Mouse (Mus musculus): ENCODE results near the gene H1foo. TPM values are rescaled to one million over a fixed set of nuclear protein-coding genes. Genes with fewer than 3 reads are reported as not detected.

Gene H1foo
- polyA plus RNA-seq, 1 experiment from 2014 or later: not detected

- H3K4me1 ChIP-seq: peaks cover 24% of the 10 kb centered on the region
- no peaks in the 10 kb centered on the region for H3K9me3 ChIP-seq
- no peak overlapping the region for H3K4me3 ChIP-seq
- peaks cover 42% of the 10 kb centered on the region for H3K36me3 ChIP-seq (replicated peaks)
- 83% methylated on average over 6 of the region's 6 CpGs for WGBS
- no peaks in the 10 kb centered on the region for H3K27me3 ChIP-seq (ENCODE audit: poor library complexity, severe bottlenecking)
- no peak for DNase-seq (ENCODE audit: extremely low spot score, low spot score)
- no peak overlapping the region for H3K27ac ChIP-seq
Measured at GRCm38 (mm10) chr6:115911763-115912162, 33.0 kb upstream of the H1foo start.

- Histone ChIP-seq H3K27me3 (ENCODE audit: poor library complexity, severe bottlenecking) (no peaks in the 10 kb centered on the region), H3K27ac (0 out of 2 replicates have a peak overlapping the region, but pooled peaks have one; percentile 20), H3K4me3 (no peak overlapping the region), H3K4me1 (peaks cover 19% of the 10 kb centered on the region), H3K9me3 (no peaks in the 10 kb centered on the region), H3K36me3 (replicated peaks) (peaks cover 38% of the 10 kb centered on the region)
- 93% methylated on average over 10 of the region's 10 CpGs for WGBS
- DNase-seq (ENCODE audit: extremely low spot score, low spot score): no peak
Measured at GRCm38 (mm10) chr6:115913482-115913881, 31.3 kb upstream of the H1foo start.

DNA sequence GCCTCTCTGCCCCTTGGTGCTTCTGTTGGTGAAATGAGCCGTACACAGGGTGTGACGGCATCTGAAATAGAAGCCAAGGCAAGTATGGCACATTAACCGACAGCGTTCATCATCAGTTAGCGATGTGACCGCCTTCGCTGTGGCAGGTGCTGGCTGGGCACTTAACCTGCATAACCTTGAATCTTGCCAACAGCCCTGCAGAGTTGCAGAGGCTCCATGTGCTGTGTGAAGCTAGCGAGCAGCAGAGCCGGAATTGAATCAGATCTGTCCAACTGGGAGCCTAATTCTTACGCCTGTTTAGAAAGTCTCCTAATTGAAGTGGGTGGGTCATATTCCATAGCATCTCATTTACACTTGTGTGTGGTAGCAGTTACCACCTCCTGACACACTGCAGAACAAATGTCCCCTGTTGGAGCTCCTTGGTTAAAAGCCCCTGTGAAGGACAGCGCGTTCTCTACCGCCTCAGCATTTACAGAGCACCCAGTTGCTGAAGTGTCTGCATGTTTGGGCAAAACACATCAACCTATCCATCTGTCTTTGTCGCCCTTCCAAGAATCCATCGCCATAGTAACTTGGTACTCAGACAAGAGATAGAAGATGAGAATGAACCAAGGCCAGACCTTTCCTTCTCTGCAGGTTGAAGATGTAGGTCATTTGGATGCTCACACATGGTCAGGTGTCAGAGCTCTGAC, 30.1 kb upstream of the H1foo start:
- H3K9me3 ChIP-seq: no peaks in the 10 kb centered on the region
- no peak overlapping the region for H3K27ac ChIP-seq
- 92% methylated on average over 15 of the region's 15 CpGs for WGBS
- peaks cover 40% of the 10 kb centered on the region for H3K36me3 ChIP-seq (replicated peaks)
- no peak overlapping the region for H3K4me3 ChIP-seq
- DNase-seq (ENCODE audit: extremely low spot score, low spot score): no peak
- H3K27me3 ChIP-seq (ENCODE audit: poor library complexity, severe bottlenecking): no peaks in the 10 kb centered on the region
- peaks cover 7% of the 10 kb centered on the region for H3K4me1 ChIP-seq

GRCm38 (mm10) chr6:115915601-115916445, 28.9 kb upstream of the H1foo start:
- H3K9me3 ChIP-seq: no peaks in the 10 kb centered on the region
- H3K4me1 ChIP-seq: peaks cover 3% of the 10 kb centered on the region; the same call in 1 of the 2 replicates
- H3K27me3 ChIP-seq (ENCODE audit: poor library complexity, severe bottlenecking): no peaks in the 10 kb centered on the region
- H3K4me3 ChIP-seq: no peak overlapping the region
- peak overlapping the region; percentile 37; the same call in 1 of the 2 replicates for H3K27ac ChIP-seq
- no peak for DNase-seq (ENCODE audit: extremely low spot score, low spot score)
- 88% methylated on average over 17 of the region's 17 CpGs for WGBS
- peaks cover 33% of the 10 kb centered on the region for H3K36me3 ChIP-seq (replicated peaks)

DNA sequence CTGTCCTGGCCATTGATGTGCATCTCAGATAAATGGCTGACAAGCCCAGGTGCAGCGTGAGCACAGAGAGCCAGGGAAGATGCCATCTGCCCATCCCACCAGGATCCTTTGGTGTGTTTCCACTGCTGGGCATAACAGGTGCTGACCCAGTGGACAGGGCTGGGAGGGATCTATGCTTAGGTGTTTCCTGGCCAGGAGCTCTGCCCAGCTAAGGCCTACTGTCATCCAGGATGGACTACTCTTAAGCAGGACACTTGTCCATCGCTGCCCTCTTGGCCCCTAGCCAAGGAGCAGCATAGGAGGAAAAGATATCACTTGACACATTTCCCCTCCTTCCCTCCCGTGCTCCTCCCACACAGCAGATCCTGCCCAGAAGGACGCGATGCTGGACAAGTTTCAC, 28.1 kb upstream of the H1foo start:
- Histone ChIP-seq H3K27ac (no peak overlapping the region), H3K9me3 (no peaks in the 10 kb centered on the region), H3K36me3 (replicated peaks) (peaks cover 32% of the 10 kb centered on the region), H3K27me3 (ENCODE audit: poor library complexity, severe bottlenecking) (no peaks in the 10 kb centered on the region), H3K4me1 (peaks cover 3% of the 10 kb centered on the region; the same call in 1 of the 2 replicates), H3K4me3 (no peak overlapping the region)
- WGBS: 89% methylated on average over 5 of the region's 5 CpGs
- DNase-seq (ENCODE audit: extremely low spot score, low spot score): no peak

DNA sequence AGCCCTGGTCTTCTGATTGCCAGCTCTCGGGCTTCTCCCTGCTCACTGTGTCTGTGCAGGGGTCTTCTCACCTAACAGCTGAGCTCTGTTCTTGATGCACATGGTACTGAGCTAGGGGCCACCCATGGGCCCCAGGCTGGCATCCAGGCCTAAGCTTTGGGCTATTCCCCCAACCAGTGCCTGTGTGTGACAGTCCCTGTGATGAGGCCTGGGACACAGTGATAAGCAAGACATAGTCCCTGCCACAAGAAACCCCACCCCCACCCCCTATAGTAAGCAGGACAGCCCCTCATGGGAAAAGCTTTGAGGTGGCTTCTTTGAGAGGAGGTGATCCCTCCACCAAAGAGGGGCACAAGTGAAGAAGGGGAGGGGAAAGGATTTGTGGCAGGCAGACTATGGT, 26.1 kb upstream of the H1foo start:
- no peak for DNase-seq (ENCODE audit: extremely low spot score, low spot score)
- H3K36me3 ChIP-seq (replicated peaks): peaks cover 37% of the 10 kb centered on the region
- no peak overlapping the region for H3K4me3 ChIP-seq
- WGBS: 95% methylated on average over 1 of the region's 1 CpGs
- no peaks in the 10 kb centered on the region for H3K9me3 ChIP-seq
- H3K4me1 ChIP-seq: no peaks in the 10 kb centered on the region; the same call in 1 of the 2 replicates
- H3K27me3 ChIP-seq (ENCODE audit: poor library complexity, severe bottlenecking): no peaks in the 10 kb centered on the region
- peak overlapping the region; percentile 44; the same call in 1 of the 2 replicates for H3K27ac ChIP-seq

GRCm38 (mm10) chr6:115919876-115920275, 24.9 kb upstream of the H1foo start:
- Histone ChIP-seq H3K4me3 (no peak overlapping the region), H3K36me3 (replicated peaks) (peaks cover 34% of the 10 kb centered on the region), H3K9me3 (no peaks in the 10 kb centered on the region), H3K27ac (no peak overlapping the region), H3K27me3 (ENCODE audit: poor library complexity, severe bottlenecking) (no peaks in the 10 kb centered on the region), H3K4me1 (peaks cover 7% of the 10 kb centered on the region)
- no peak for DNase-seq (ENCODE audit: extremely low spot score, low spot score)
- 88% methylated on average over 5 of the region's 5 CpGs for WGBS

GRCm38 (mm10) chr6:115924829-115925228, 19.9 kb upstream of the H1foo start:
- H3K36me3 ChIP-seq (replicated peaks): peaks cover 14% of the 10 kb centered on the region; the same call in 1 of the 2 replicates
- DNase-seq (ENCODE audit: extremely low spot score, low spot score): no peak
- peak overlapping the region; percentile 40; the same call in 1 of the 2 replicates for H3K27ac ChIP-seq
- H3K4me3 ChIP-seq: no peak overlapping the region
- WGBS: 55% methylated on average over 6 of the region's 6 CpGs
- H3K9me3 ChIP-seq: no peaks in the 10 kb centered on the region
- H3K27me3 ChIP-seq (ENCODE audit: poor library complexity, severe bottlenecking): no peaks in the 10 kb centered on the region
- H3K4me1 ChIP-seq: peaks cover 49% of the 10 kb centered on the region

DNA sequence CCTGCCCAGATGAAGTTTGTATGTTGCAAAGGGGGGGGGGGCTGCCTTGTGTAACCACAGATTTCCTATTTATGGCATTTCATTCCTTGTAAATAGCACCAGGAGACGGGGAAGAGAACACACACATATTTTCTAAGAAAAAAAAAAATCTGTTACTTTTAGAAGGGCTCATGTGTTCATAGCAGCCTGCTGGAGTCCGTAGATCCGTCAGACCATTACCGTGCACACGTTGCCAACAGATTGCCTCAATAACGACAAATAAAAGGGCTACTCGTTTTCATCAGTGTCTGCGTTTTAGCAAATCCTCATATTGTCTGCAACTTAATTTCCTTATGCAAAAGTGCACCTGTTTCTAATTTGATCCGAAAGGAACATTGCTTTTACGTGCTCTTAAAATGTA, 18.3 kb upstream of the H1foo start:
- DNase-seq (ENCODE audit: extremely low spot score, low spot score): no peak
- Histone ChIP-seq H3K9me3 (no peaks in the 10 kb centered on the region), H3K4me1 (peaks cover 57% of the 10 kb centered on the region), H3K27ac (0 out of 2 replicates have a peak overlapping the region, but pooled peaks have one; percentile 6), H3K4me3 (no peak overlapping the region), H3K36me3 (replicated peaks) (peaks cover 10% of the 10 kb centered on the region; the same call in 1 of the 2 replicates), H3K27me3 (ENCODE audit: poor library complexity, severe bottlenecking) (no peaks in the 10 kb centered on the region)
- 86% methylated on average over 10 of the region's 10 CpGs for WGBS

- DNase-seq (ENCODE audit: extremely low spot score, low spot score): no peak
- Histone ChIP-seq H3K4me1 (peaks cover 60% of the 10 kb centered on the region), H3K27ac (peak overlapping the region; percentile 1; the same call in 1 of the 2 replicates), H3K4me3 (no peak overlapping the region), H3K9me3 (no peaks in the 10 kb centered on the region), H3K36me3 (replicated peaks) (peaks cover 10% of the 10 kb centered on the region; the same call in 1 of the 2 replicates), H3K27me3 (ENCODE audit: poor library complexity, severe bottlenecking) (no peaks in the 10 kb centered on the region)
- WGBS: 83% methylated on average over 10 of the region's 10 CpGs
Measured at GRCm38 (mm10) chr6:115927292-115928242, 17.2 kb upstream of the H1foo start.

DNA sequence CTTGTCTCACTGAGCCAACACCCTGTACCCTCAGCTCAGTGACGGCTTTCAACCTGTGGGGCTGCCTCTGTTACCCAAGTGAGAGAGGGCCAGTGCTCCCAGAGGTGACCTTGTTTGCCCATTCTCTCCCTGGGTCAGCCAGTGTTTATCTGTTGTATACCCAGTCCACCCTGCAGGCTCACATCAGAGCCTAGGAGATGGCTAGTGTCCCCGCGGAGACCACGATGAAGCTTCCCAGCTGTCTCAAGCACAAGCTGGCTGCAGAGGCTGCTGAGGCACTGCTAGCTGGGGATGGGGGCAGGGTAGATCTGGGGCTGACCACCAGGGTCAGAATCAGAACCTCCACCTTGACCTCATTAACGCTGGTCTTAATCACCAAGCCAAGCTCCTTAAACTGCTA, 14.7 kb upstream of the H1foo start:
- Histone ChIP-seq H3K36me3 (replicated peaks) (no peaks in the 10 kb centered on the region), H3K4me1 (peaks cover 52% of the 10 kb centered on the region), H3K9me3 (no peaks in the 10 kb centered on the region), H3K4me3 (no peak overlapping the region), H3K27ac (peak overlapping the region; percentile 56; the same call in 1 of the 2 replicates), H3K27me3 (ENCODE audit: poor library complexity, severe bottlenecking) (no peaks in the 10 kb centered on the region)
- 69% methylated on average over 5 of the region's 5 CpGs for WGBS
- DNase-seq (ENCODE audit: extremely low spot score, low spot score): no peak

- no peaks in the 10 kb centered on the region for H3K9me3 ChIP-seq
- peaks cover 37% of the 10 kb centered on the region for H3K4me1 ChIP-seq
- H3K4me3 ChIP-seq: no peak within 1 kb of the TSS
- DNase-seq (ENCODE audit: extremely low spot score, low spot score): no peak
- H3K27me3 ChIP-seq (ENCODE audit: poor library complexity, severe bottlenecking): no peaks in the 10 kb centered on the region
- 0 out of 2 replicates have a peak within 1 kb of the TSS, but pooled peaks have one; percentile 17 for H3K27ac ChIP-seq
- no peaks in the 10 kb centered on the region for H3K36me3 ChIP-seq (replicated peaks)
- WGBS: 90% methylated on average over 14 of the region's 14 CpGs
Measured at GRCm38 (mm10) chr6:115931639-115932038, 13.1 kb upstream of the H1foo start, which contains the start of gene Rho. Gene Rho (plus strand): TSS chr6:115931748.

Measured in forebrain, embryonic 10.5 days (tissue).